Mouse (Mus musculus) ES-Bruce4 (cell line): ENCODE measurements around the gene Txnrd1.

ENCODE experiments used
- CTCF ChIP-seq: IDR thresholded peaks from one replicate; pipeline ENCODE4 v1.8.1; 2011; ENCODE audit warnings: low read depth, low read length
- EP300 ChIP-seq: IDR thresholded peaks from 2 replicates; pipeline ENCODE4 v1.6.1; 2011; ENCODE audit warnings: low read depth, low read length; ENCODE audit not compliant: insufficient read depth
- POLR2A ChIP-seq: IDR thresholded peaks from one replicate; pipeline ENCODE4 v1.8.1; 2011; ENCODE audit warnings: low read length; ENCODE audit not compliant: insufficient read depth

DNA sequence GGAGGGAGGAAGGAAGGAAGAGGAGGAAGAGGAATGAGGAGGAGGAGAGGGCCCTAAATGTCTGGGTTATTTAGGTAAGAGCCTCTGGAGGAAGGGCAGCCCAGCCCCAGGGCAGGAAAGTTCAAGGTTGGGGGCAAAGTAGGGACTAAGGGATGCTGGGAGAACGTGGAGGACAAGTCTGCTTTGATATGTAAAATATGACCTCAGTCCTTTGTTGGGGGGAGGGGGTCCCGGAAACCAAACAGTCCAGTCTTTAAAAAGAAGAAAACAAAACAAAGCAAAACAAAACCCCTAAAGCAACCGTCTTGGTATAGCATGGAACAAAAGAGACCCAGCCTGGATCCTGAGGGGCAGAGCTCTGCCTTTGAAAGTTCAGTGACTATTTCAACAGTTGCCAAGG, 24.4 kb upstream of the Txnrd1 start:
- peak; percentile 100 for TF ChIP-seq EP300
- TF ChIP-seq POLR2A = peak; percentile 10
- no peak for TF ChIP-seq CTCF
